Mouse (Mus musculus) lung, embryonic 15.5 days (tissue): ENCODE measurements around the gene Tbc1d21. TPM values are rescaled to one million over a fixed set of nuclear protein-coding genes. Genes with fewer than 3 reads are reported as not detected.

Experiments used
- ATAC-seq: fragments of 200-750 bp; cut with Nextera tagmentation; 2 replicates; pipeline ENCODE4 v1.8.0; 2017; ENCODE audit warnings: moderate number of reproducible peaks, borderline replicate concordance; ENCODE audit not compliant: low FRiP score, low TSS enrichment; ENCODE audit errors: extremely low read depth
- H3K27ac ChIP-seq: fragments of 300-500 bp; sonication (generic); 2 replicates; pipeline ENCODE4 v1.5.1; 2015; ENCODE audit warnings: moderate library complexity, mild to moderate bottlenecking, inconsistent platforms
- H3K27me3 ChIP-seq: fragments of 300-500 bp; sonication (generic); 2 replicates; pipeline ENCODE4 v1.6.1; 2015; ENCODE audit warnings: inconsistent platforms
- H3K36me3 ChIP-seq: fragments of 300-500 bp; sonication (generic); 2 replicates; pipeline ENCODE4 v1.6.1; 2015; ENCODE audit warnings: inconsistent platforms
- H3K4me1 ChIP-seq: fragments of 300-500 bp; sonication (generic); 2 replicates; pipeline ENCODE4 v1.6.1; 2015; ENCODE audit warnings: inconsistent platforms
- H3K4me2 ChIP-seq: fragments of 300-500 bp; sonication (generic); 2 replicates; pipeline ENCODE4 v1.6.1; 2015; ENCODE audit warnings: inconsistent platforms, mild to moderate bottlenecking, moderate library complexity
- H3K4me3 ChIP-seq: fragments of 300-500 bp; sonication (generic); 2 replicates; pipeline ENCODE4 v1.5.1; 2015; ENCODE audit warnings: mild to moderate bottlenecking, inconsistent platforms
- H3K9ac ChIP-seq: fragments of 300-500 bp; sonication (generic); 2 replicates; pipeline ENCODE4 v1.6.1; 2015; ENCODE audit warnings: inconsistent platforms
- H3K9me3 ChIP-seq: fragments of 300-500 bp; sonication (generic); 2 replicates; pipeline ENCODE4 v1.6.1; 2016; ENCODE audit warnings: inconsistent platforms
- WGBS: fragments of 180-500 bp; shearing (Covaris S2); methylation state at CpG from one replicate; pipeline ENCODE4 v1.1.7; 2015; 5-methylcytosine and 5-hydroxymethylcytosine counted together
- polyA plus RNA-seq: library from polyadenylated mRNA; unstranded; fragments of >200 nt; fragmentation: Nextera tagmentation; extraction: Ambion mirVana; gene quantifications from 2 replicates; pipeline ENCODE4 v1.2.1, GENCODE M21; 2015

The Tbc1d21 gene
- polyA plus RNA-seq, result not detected in 2 replicates

GRCm38 (mm10) chr9:58370355-58370754 is at the start of gene Tbc1d21:
Gene Tbc1d21 (minus strand): TSS chr9:58370455.
- no peak within 1 kb of the TSS for H3K9ac ChIP-seq
- H3K36me3 ChIP-seq, result no peaks in the 10 kb centered on the region
- H3K4me1 ChIP-seq, result no peaks in the 10 kb centered on the region
- H3K4me2 ChIP-seq, result no peak within 1 kb of the TSS
- 80% methylated on average over 1 of the region's 1 CpGs for WGBS
- H3K27me3 ChIP-seq, result no peaks in the 10 kb centered on the region
- no peak within 1 kb of the TSS for H3K27ac ChIP-seq
- H3K4me3 ChIP-seq, result no peak within 1 kb of the TSS
- no peaks in the 10 kb centered on the region for H3K9me3 ChIP-seq
- ATAC-seq, result no peak

- Histone ChIP-seq H3K27ac (no peak overlapping the region), H3K9ac (no peak overlapping the region), H3K27me3 (no peaks in the 10 kb centered on the region), H3K4me2 (no peak overlapping the region), H3K9me3 (no peaks in the 10 kb centered on the region), H3K4me1 (no peaks in the 10 kb centered on the region), H3K36me3 (no peaks in the 10 kb centered on the region), H3K4me3 (no peak overlapping the region)
- no peak for ATAC-seq
- WGBS, result 58% methylated on average over 9 of the region's 9 CpGs
Observed at GRCm38 (mm10) chr9:58411556-58411955, 41.3 kb upstream of the Tbc1d21 start.

- ATAC-seq, result no peak
- no peaks in the 10 kb centered on the region for H3K36me3 ChIP-seq
- no peak overlapping the region for H3K9ac ChIP-seq
- no peak overlapping the region for H3K4me3 ChIP-seq
- no peaks in the 10 kb centered on the region for H3K4me1 ChIP-seq
- H3K9me3 ChIP-seq, result no peaks in the 10 kb centered on the region
- no peak overlapping the region for H3K4me2 ChIP-seq
- no peak overlapping the region for H3K27ac ChIP-seq
- H3K27me3 ChIP-seq, result no peaks in the 10 kb centered on the region
- WGBS, result 54% methylated on average over 4 of the region's 4 CpGs
Observed at GRCm38 (mm10) chr9:58410057-58410735, 39.9 kb upstream of the Tbc1d21 start.

- Histone ChIP-seq H3K4me2 (no peak overlapping the region), H3K4me3 (no peak overlapping the region), H3K9me3 (no peaks in the 10 kb centered on the region), H3K9ac (no peak overlapping the region), H3K4me1 (no peaks in the 10 kb centered on the region), H3K27me3 (no peaks in the 10 kb centered on the region), H3K27ac (no peak overlapping the region), H3K36me3 (no peaks in the 10 kb centered on the region)
- no peak for ATAC-seq
- 49% methylated on average over 2 of the region's 2 CpGs for WGBS
Observed at GRCm38 (mm10) chr9:58409247-58409646, 39.0 kb upstream of the Tbc1d21 start.

GRCm38 (mm10) chr9:58404412-58404811 is 34.2 kb upstream of the Tbc1d21 start:
- H3K36me3 ChIP-seq, result no peaks in the 10 kb centered on the region
- WGBS, result 34% methylated on average over 4 of the region's 4 CpGs
- H3K9me3 ChIP-seq, result no peaks in the 10 kb centered on the region
- H3K4me3 ChIP-seq, result no peak overlapping the region
- ATAC-seq, result no peak
- no peak overlapping the region for H3K9ac ChIP-seq
- H3K27me3 ChIP-seq, result no peaks in the 10 kb centered on the region
- no peak overlapping the region for H3K27ac ChIP-seq
- H3K4me1 ChIP-seq, result no peaks in the 10 kb centered on the region
- no peak overlapping the region for H3K4me2 ChIP-seq

GRCm38 (mm10) chr9:58401371-58402082 is 31.3 kb upstream of the Tbc1d21 start:
- Histone ChIP-seq H3K36me3 (no peaks in the 10 kb centered on the region), H3K27me3 (no peaks in the 10 kb centered on the region), H3K9ac (no peak overlapping the region), H3K27ac (no peak overlapping the region), H3K4me2 (no peak overlapping the region), H3K4me3 (no peak overlapping the region), H3K9me3 (no peaks in the 10 kb centered on the region), H3K4me1 (no peaks in the 10 kb centered on the region)
- 82% methylated on average over 6 of the region's 6 CpGs for WGBS
- ATAC-seq, result no peak

- Histone ChIP-seq H3K4me3 (no peak overlapping the region), H3K4me1 (no peaks in the 10 kb centered on the region), H3K36me3 (no peaks in the 10 kb centered on the region), H3K9ac (no peak overlapping the region), H3K4me2 (no peak overlapping the region), H3K9me3 (no peaks in the 10 kb centered on the region), H3K27me3 (no peaks in the 10 kb centered on the region), H3K27ac (no peak overlapping the region)
- 16% methylated on average over 5 of the region's 5 CpGs for WGBS
- ATAC-seq, result no peak
Observed at GRCm38 (mm10) chr9:58399609-58400008, 29.4 kb upstream of the Tbc1d21 start.

- no peaks in the 10 kb centered on the region for H3K4me1 ChIP-seq
- H3K36me3 ChIP-seq, result no peaks in the 10 kb centered on the region
- no peak for ATAC-seq
- H3K27ac ChIP-seq, result no peak overlapping the region
- H3K27me3 ChIP-seq, result no peaks in the 10 kb centered on the region
- H3K4me2 ChIP-seq, result no peak overlapping the region
- no peak overlapping the region for H3K4me3 ChIP-seq
- H3K9me3 ChIP-seq, result no peaks in the 10 kb centered on the region
- H3K9ac ChIP-seq, result no peak overlapping the region
- 76% methylated on average over 8 of the region's 8 CpGs for WGBS
Observed at GRCm38 (mm10) chr9:58394605-58395004, 24.4 kb upstream of the Tbc1d21 start.

GRCm38 (mm10) chr9:58393875-58394274 is 23.6 kb upstream of the Tbc1d21 start:
- Histone ChIP-seq H3K27me3 (no peaks in the 10 kb centered on the region), H3K9ac (no peak overlapping the region), H3K4me2 (no peak overlapping the region), H3K9me3 (no peaks in the 10 kb centered on the region), H3K4me1 (no peaks in the 10 kb centered on the region), H3K36me3 (no peaks in the 10 kb centered on the region), H3K27ac (no peak overlapping the region), H3K4me3 (no peak overlapping the region)
- no peak for ATAC-seq
- 11% methylated on average over 1 of the region's 1 CpGs for WGBS

GRCm38 (mm10) chr9:58388381-58388780 is 18.1 kb upstream of the Tbc1d21 start:
- no peak for ATAC-seq
- Histone ChIP-seq H3K27ac (no peak overlapping the region), H3K9me3 (no peaks in the 10 kb centered on the region), H3K27me3 (no peaks in the 10 kb centered on the region), H3K4me3 (no peak overlapping the region), H3K4me1 (no peaks in the 10 kb centered on the region), H3K9ac (no peak overlapping the region), H3K4me2 (no peak overlapping the region), H3K36me3 (no peaks in the 10 kb centered on the region)
- 60% methylated on average over 3 of the region's 3 CpGs for WGBS

- Histone ChIP-seq H3K36me3 (no peaks in the 10 kb centered on the region), H3K27ac (no peak overlapping the region), H3K9ac (no peak overlapping the region), H3K4me3 (no peak overlapping the region), H3K9me3 (no peaks in the 10 kb centered on the region), H3K4me2 (no peak overlapping the region), H3K4me1 (no peaks in the 10 kb centered on the region), H3K27me3 (no peaks in the 10 kb centered on the region)
- no peak for ATAC-seq
- 29% methylated on average over 4 of the region's 4 CpGs for WGBS
Observed at GRCm38 (mm10) chr9:58378878-58379277, 8.6 kb upstream of the Tbc1d21 start.

- Histone ChIP-seq H3K4me2 (no peak overlapping the region), H3K4me1 (no peaks in the 10 kb centered on the region), H3K9me3 (no peaks in the 10 kb centered on the region), H3K36me3 (no peaks in the 10 kb centered on the region), H3K27ac (no peak overlapping the region), H3K27me3 (no peaks in the 10 kb centered on the region), H3K9ac (no peak overlapping the region), H3K4me3 (no peak overlapping the region)
- ATAC-seq, result no peak
- 62% methylated on average over 12 of the region's 12 CpGs for WGBS
Observed at GRCm38 (mm10) chr9:58373912-58374431, 3.7 kb upstream of the Tbc1d21 start.
